Mouse (Mus musculus) small intestine, adult 2 months (tissue): Measurements from ENCODE around the gene Best1. TPM values are rescaled to one million over a fixed set of nuclear protein-coding genes. Genes with fewer than 3 reads are reported as not detected.

Experiments
- H3K27ac ChIP-seq: fragments of 200-500 bp; 2 replicates; pipeline ENCODE4 v1.5.1; 2012; ENCODE audit warnings: low read depth, low read length, control low read depth, inconsistent platforms; ENCODE audit not compliant: insufficient read depth
- H3K27me3 ChIP-seq: fragments of 200-500 bp; 2 replicates; pipeline ENCODE4 v1.6.1; 2012; ENCODE audit warnings: mild to moderate bottlenecking, moderate library complexity, low read length, inconsistent platforms; ENCODE audit not compliant: control insufficient read depth, insufficient read depth
- H3K36me3 ChIP-seq: fragments of 200-500 bp; 2 replicates; pipeline ENCODE4 v1.6.1; 2012; ENCODE audit warnings: mild to moderate bottlenecking, low read length, control low read depth, inconsistent platforms; ENCODE audit not compliant: control insufficient read depth, insufficient read depth
- H3K4me1 ChIP-seq: fragments of 200-500 bp; 2 replicates; pipeline ENCODE4 v1.6.1; 2012; ENCODE audit warnings: low read length, inconsistent platforms, mixed read lengths; ENCODE audit not compliant: control insufficient read depth, insufficient read depth, insufficient read length
- H3K4me3 ChIP-seq: fragments of 200-500 bp; 2 replicates; pipeline ENCODE4 v1.5.1; 2012; ENCODE audit warnings: low read depth, mild to moderate bottlenecking, control low read depth, inconsistent platforms, low read length, moderate library complexity
- CTCF ChIP-seq: fragments of 200-500 bp; IDR thresholded peaks from 2 replicates; pipeline ENCODE4 v1.5.1; 2012; ENCODE audit warnings: low read depth, mild to moderate bottlenecking, control low read depth, inconsistent platforms, low read length, moderate library complexity, mixed read lengths; ENCODE audit not compliant: insufficient replicate concordance, insufficient read length; ENCODE audit errors: extremely low read depth
- POLR2A ChIP-seq: fragments of 200-500 bp; IDR thresholded peaks from 2 replicates; pipeline ENCODE4 v1.6.1; 2012; ENCODE audit warnings: low read depth, mild to moderate bottlenecking, control low read depth, inconsistent platforms, low read length, moderate library complexity
- WGBS: fragments of 180-500 bp; shearing (Covaris S2); methylation state at CpG from one replicate; pipeline ENCODE4 v1.1.7; 2018; 5-methylcytosine and 5-hydroxymethylcytosine counted together
- polyA plus RNA-seq: library from polyadenylated mRNA; depleted of rRNA; stranded (reverse); fragments of >200 nt; gene quantifications from 2 replicates; pipeline ENCODE4 v1.2.3, GENCODE M21; 2012

Gene Best1
- polyA plus RNA-seq, 1 experiment: 0.09 TPM

GRCm38 (mm10) chr19:10000330-10000729 lies 1.1 kb downstream of the Best1 start:
- no peak overlapping the region for H3K27ac ChIP-seq
- no peaks in the 10 kb centered on the region for H3K27me3 ChIP-seq
- H3K4me1 ChIP-seq: no peaks in the 10 kb centered on the region
- TF ChIP-seq POLR2A: no peak
- no peak for TF ChIP-seq CTCF
- WGBS: 21% methylated on average over 3 of the region's 3 CpGs
- H3K36me3 ChIP-seq: no peaks in the 10 kb centered on the region
- H3K4me3 ChIP-seq: no peak overlapping the region

GRCm38 (mm10) chr19:9998736-9999486 lies 2.5 kb downstream of the Best1 start:
- H3K4me3 ChIP-seq: no peak overlapping the region
- no peaks in the 10 kb centered on the region for H3K4me1 ChIP-seq
- H3K36me3 ChIP-seq: no peaks in the 10 kb centered on the region
- no peak for TF ChIP-seq CTCF
- no peak for TF ChIP-seq POLR2A
- H3K27ac ChIP-seq: no peak overlapping the region
- no peaks in the 10 kb centered on the region for H3K27me3 ChIP-seq
- WGBS: 69% methylated on average over 13 of the region's 13 CpGs

- H3K27me3 ChIP-seq: no peaks in the 10 kb centered on the region
- H3K4me3 ChIP-seq: no peak overlapping the region
- H3K27ac ChIP-seq: no peak overlapping the region
- 58% methylated on average over 2 of the region's 2 CpGs for WGBS
- TF ChIP-seq POLR2A (no peak), CTCF (no peak)
- 0 out of 2 replicates have a peak, but pooled peaks cover 3% of the 10 kb centered on the region for H3K4me1 ChIP-seq
- H3K36me3 ChIP-seq: no peaks in the 10 kb centered on the region
Observed at GRCm38 (mm10) chr19:9998063-9998416, 3.4 kb downstream of the Best1 start.

- 70% methylated on average over 12 of the region's 12 CpGs for WGBS
- Histone ChIP-seq H3K27me3 (no peaks in the 10 kb centered on the region), H3K36me3 (no peaks in the 10 kb centered on the region), H3K4me3 (no peak overlapping the region), H3K4me1 (peaks cover 5% of the 10 kb centered on the region; the same call in 1 of the 2 replicates), H3K27ac (no peak overlapping the region)
- TF ChIP-seq CTCF (no peak), POLR2A (no peak)
Observed at GRCm38 (mm10) chr19:9997204-9998062, 4.0 kb downstream of the Best1 start.

- no peaks in the 10 kb centered on the region for H3K36me3 ChIP-seq
- peaks cover 12% of the 10 kb centered on the region for H3K4me1 ChIP-seq
- TF ChIP-seq POLR2A (no peak), CTCF (peak; percentile 77)
- WGBS: 11% methylated on average over 17 of the region's 17 CpGs
- H3K27me3 ChIP-seq: no peaks in the 10 kb centered on the region
- H3K27ac ChIP-seq: no peak overlapping the region
- H3K4me3 ChIP-seq: peak overlapping the region; percentile 9
Observed at GRCm38 (mm10) chr19:9993036-9993656, 8.3 kb downstream of the Best1 start.

- Histone ChIP-seq H3K4me3 (peak overlapping the region; percentile 9; the same call in 1 of the 2 replicates), H3K4me1 (peaks cover 12% of the 10 kb centered on the region), H3K36me3 (no peaks in the 10 kb centered on the region), H3K27ac (no peak overlapping the region), H3K27me3 (no peaks in the 10 kb centered on the region)
- 70% methylated on average over 26 of the region's 26 CpGs for WGBS
- no peak for TF ChIP-seq POLR2A
- no peak for TF ChIP-seq CTCF
Observed at GRCm38 (mm10) chr19:9992011-9992958, 9.1 kb downstream of the Best1 start.
